Mouse (Mus musculus) skeletal muscle tissue, postnatal 0 days (tissue): ENCODE results near the gene Lrp11. TPM values are rescaled to one million over a fixed set of nuclear protein-coding genes. Genes with fewer than 3 reads are reported as not detected.

Experiments used
- polyA plus RNA-seq: library from polyadenylated mRNA; unstranded; fragments of >200 nt; fragmentation: Nextera tagmentation; extraction: Ambion mirVana; gene quantifications from 2 replicates; pipeline ENCODE4 v1.2.1, GENCODE M21; 2015

Gene Lrp11
- 1.1 and 1.2 TPM in 2 replicates for polyA plus RNA-seq

DNA sequence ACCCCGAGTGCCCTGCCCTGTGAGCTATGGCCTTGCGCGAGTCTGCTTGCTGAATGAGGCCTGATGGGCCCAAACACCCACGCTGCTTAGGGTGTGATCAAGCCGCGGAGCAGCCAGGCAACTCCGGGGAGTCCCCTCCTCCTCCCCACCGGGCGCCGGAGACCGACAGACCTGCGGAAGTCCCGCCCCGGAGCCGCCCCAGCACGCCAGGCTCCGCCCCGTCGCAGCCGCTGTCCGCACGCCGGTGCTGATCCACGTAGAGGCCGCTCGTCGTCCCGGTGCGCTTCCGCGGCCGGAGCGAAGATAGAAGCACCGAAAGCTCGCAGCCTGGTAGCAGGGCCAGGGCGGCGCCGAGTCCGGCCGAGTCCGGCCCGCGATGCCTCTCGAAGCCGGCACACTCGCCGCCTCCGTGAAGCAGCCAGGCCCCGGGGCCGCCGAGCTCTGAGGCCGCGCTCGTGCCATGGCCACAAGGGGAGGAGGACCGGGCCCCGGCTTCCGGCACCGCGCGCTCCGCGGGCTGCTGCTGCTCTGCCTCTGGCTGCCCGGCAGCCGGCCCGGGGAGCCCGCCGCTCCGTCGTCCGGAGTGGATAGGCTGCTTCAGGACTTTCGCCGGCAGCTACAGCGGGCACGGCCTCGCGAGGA is at the start of gene Lrp11:
Lrp11 (plus strand) TSS at position 209 of the 642 bp plus-strand sequence.

DNA sequence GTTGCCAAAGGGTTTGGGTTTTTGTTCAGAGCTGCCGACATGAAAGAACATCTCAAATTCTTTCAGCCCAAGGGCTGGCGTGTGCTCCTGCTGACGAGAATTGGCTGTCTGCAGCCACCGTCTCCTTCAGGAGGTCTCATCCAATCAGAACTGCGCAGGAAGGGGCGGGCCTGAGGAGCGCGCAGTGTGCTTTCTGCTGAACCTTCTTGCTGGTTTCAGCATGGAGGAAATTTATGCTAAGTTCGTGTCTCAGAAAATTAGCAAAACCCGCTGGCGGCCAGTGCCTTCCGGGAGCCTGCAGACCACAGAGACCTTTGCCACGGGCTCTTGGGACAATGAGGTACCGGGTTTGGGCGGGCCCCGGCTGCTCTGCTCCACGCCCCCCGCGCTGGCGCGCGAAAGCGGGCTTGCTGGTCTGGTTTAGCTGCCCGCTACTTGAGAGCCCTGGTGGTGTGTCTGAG is 77.8 kb downstream of the Lrp11 start, which contains the start of gene Nup43:
Nup43 (plus strand) TSS at position 162 of the 461 bp plus-strand sequence.

Other genes starting within 250 kb of the Lrp11 start
- gene Ulbp1, start 116.2 kb upstream of the Lrp11 start, polyA plus RNA-seq: 1.0 and 1.7 TPM in 2 replicates
- 15.2 and 15.7 TPM in 2 replicates for gene Nup43, start 77.7 kb downstream of the Lrp11 start, polyA plus RNA-seq
- gene Pcmt1, start 91.3 kb downstream of the Lrp11 start, polyA plus RNA-seq: 111 and 113 TPM in 2 replicates
- 2.9 and 3.4 TPM in 2 replicates for gene Lats1, start 91.4 kb downstream of the Lrp11 start, polyA plus RNA-seq
- gene Katna1, start 136.2 kb downstream of the Lrp11 start, polyA plus RNA-seq: 23.2 and 26.7 TPM in 2 replicates
- gene Ginm1, start 203.0 kb downstream of the Lrp11 start, polyA plus RNA-seq: 88.9 and 110 TPM in 2 replicates
- 15.8 and 15.9 TPM in 2 replicates for gene Ppil4, start 203.1 kb downstream of the Lrp11 start, polyA plus RNA-seq
- 0.08 and 0.11 TPM in 2 replicates for gene Zc3h12d, start 242.7 kb downstream of the Lrp11 start, polyA plus RNA-seq